Mouse (Mus musculus) thymus, adult 2 months (tissue): ENCODE data around the gene Abcc4.

Experiments used
- CTCF ChIP-seq: fragments of 200-500 bp; IDR thresholded peaks from 2 replicates; pipeline ENCODE4 v1.5.1; 2012; ENCODE audit warnings: mild to moderate bottlenecking, control low read depth, low read length, moderate library complexity, borderline replicate concordance; ENCODE audit not compliant: control insufficient read depth, poor library complexity, insufficient read depth; ENCODE audit errors: extremely low read depth
- POLR2A ChIP-seq: fragments of 200-500 bp; IDR thresholded peaks from 2 replicates; pipeline ENCODE4 v1.6.1; 2012; ENCODE audit warnings: mild to moderate bottlenecking, low read length, control low read depth, moderate library complexity; ENCODE audit not compliant: control insufficient read depth, poor library complexity, insufficient read depth; ENCODE audit errors: extremely low read depth

DNA sequence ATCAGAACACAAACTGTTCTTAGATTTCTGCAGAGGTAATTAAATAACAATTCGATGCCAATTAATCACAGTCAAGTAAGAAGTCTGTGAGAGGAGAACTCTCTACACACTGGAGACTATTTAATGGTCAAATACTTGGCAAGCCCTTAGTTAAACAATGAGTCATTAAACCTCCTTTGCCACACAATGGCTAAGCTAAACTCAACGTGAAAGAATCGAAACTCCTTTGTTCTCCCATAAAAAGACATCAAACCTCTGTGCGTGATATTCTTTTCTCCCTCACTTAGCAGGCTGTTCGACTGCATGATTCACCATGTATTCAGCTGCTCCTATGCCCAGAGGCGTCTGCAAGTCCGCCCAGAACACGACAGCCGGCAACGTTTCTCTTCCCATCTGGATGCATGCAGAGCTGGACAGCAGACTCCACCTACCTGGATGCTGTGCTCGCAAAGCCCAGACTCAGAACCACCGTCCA is 139.8 kb downstream of the Abcc4 start:
- TF ChIP-seq POLR2A (no peak), CTCF (no peak)
